Mouse (Mus musculus): ENCODE data around the gene Sapcd1. TPM values are rescaled to one million over a fixed set of nuclear protein-coding genes. Genes with fewer than 3 reads are reported as not detected.

Sapcd1 gene
- polyA plus RNA-seq, 2 experiments: 2.5 to 2.7 TPM

GRCm38 (mm10) chr17:35058911-35059892, 31.4 kb upstream of the Sapcd1 start, which contains the start of gene Ddah2:
Gene Ddah2, plus strand, starts transcription at chr17:35059035.
- no peaks in the 10 kb centered on the region for H3K9me3 ChIP-seq (ENCODE audit: control insufficient read depth, low read length)
- DNase-seq (ENCODE audit: low read depth in 3 of 3, low spot score in 3 of 3): no peak
- under 1% methylated on average over 57 of the region's 57 CpGs for WGBS (ENCODE audit: insufficient replicate concordance)
- peak within 1 kb of the TSS; percentile 35 for H3K9ac ChIP-seq (replicated peaks)
- TF ChIP-seq CTCF (IDR thresholded peaks at IDR 0.05; ENCODE audit: low read depth): peak; percentile 93
- TF ChIP-seq EP300 (IDR thresholded peaks at IDR 0.05; ENCODE audit: low read depth): 0 out of 2 replicates have a peak, but pooled peaks have one; percentile 6
- peaks cover 18% of the 10 kb centered on the region for H3K36me3 ChIP-seq (replicated peaks; ENCODE audit: control insufficient read depth, insufficient read depth, low read depth)
- H3K27ac ChIP-seq: no peak within 1 kb of the TSS
- H3K4me1 ChIP-seq (replicated peaks; ENCODE audit: control insufficient read depth in 2 of 2, insufficient read depth in 2 of 2, low read length in 1 of 2): peaks cover 4 to 8% of the 10 kb centered on the region in 2 experiments; a peak in 3 of 4 replicates
- H3K4me2 ChIP-seq (ENCODE audit: low read depth): peak within 1 kb of the TSS; percentile 86
- peaks cover 4% of the 10 kb centered on the region for H3K27me3 ChIP-seq (ENCODE audit: control insufficient read depth, insufficient read depth, low read length)
- ATAC-seq (ENCODE audit: insufficient read depth): peak; percentile 70
- H3K4me3 ChIP-seq (ENCODE audit: insufficient read depth in 1 of 2, low read depth in 2 of 2, low read length in 2 of 2): peak within 1 kb of the TSS; percentile 49 to 60

- ATAC-seq (ENCODE audit: insufficient read depth): no peak
- TF ChIP-seq CTCF (IDR thresholded peaks at IDR 0.05; ENCODE audit: low read depth) (no peak), EP300 (IDR thresholded peaks at IDR 0.05; ENCODE audit: low read depth) (no peak)
- no peaks in the 10 kb centered on the region for H3K9me3 ChIP-seq (ENCODE audit: control insufficient read depth, low read length)
- H3K4me2 ChIP-seq (ENCODE audit: low read depth): no peak overlapping the region; the same call in 1 of the 2 replicates
- H3K4me1 ChIP-seq (replicated peaks; ENCODE audit: control insufficient read depth in 2 of 2, insufficient read depth in 2 of 2, low read length in 1 of 2): peaks cover 4 to 8% of the 10 kb centered on the region in 2 experiments; a peak in 3 of 4 replicates
- H3K27ac ChIP-seq: no peak overlapping the region
- H3K36me3 ChIP-seq (replicated peaks; ENCODE audit: control insufficient read depth, insufficient read depth, low read depth): peaks cover 27% of the 10 kb centered on the region
- WGBS (ENCODE audit: insufficient replicate concordance): 63% methylated on average over 9 of the region's 9 CpGs
- no peak overlapping the region for H3K4me3 ChIP-seq (ENCODE audit: insufficient read depth in 1 of 2, low read depth in 2 of 2, low read length in 2 of 2)
- no peak for DNase-seq (ENCODE audit: low read depth in 3 of 3, low spot score in 3 of 3)
- H3K27me3 ChIP-seq (ENCODE audit: control insufficient read depth, insufficient read depth, low read length): no peaks in the 10 kb centered on the region; the same call in 1 of the 2 replicates
- H3K9ac ChIP-seq (replicated peaks): no peak overlapping the region
Observed at GRCm38 (mm10) chr17:35058316-35058715, 30.5 kb upstream of the Sapcd1 start.

GRCm38 (mm10) chr17:35057090-35057489, 29.3 kb upstream of the Sapcd1 start:
- Histone ChIP-seq H3K9ac (replicated peaks) (no peak overlapping the region), H3K9me3 (ENCODE audit: control insufficient read depth, low read length) (no peaks in the 10 kb centered on the region), H3K27ac (no peak overlapping the region), H3K27me3 (ENCODE audit: control insufficient read depth, insufficient read depth, low read length) (no peaks in the 10 kb centered on the region), H3K36me3 (replicated peaks; ENCODE audit: control insufficient read depth, insufficient read depth, low read depth) (peaks cover 39% of the 10 kb centered on the region), H3K4me3 (ENCODE audit: insufficient read depth in 1 of 2, low read depth in 2 of 2, low read length in 2 of 2) (no peak overlapping the region), H3K4me2 (ENCODE audit: low read depth) (no peak overlapping the region), H3K4me1 (replicated peaks; ENCODE audit: control insufficient read depth in 2 of 2, insufficient read depth in 2 of 2, low read length in 1 of 2) (peaks cover 6 to 12% of the 10 kb centered on the region in 2 experiments)
- peak; percentile 16; the same call in 1 of the 2 replicates for ATAC-seq (ENCODE audit: insufficient read depth)
- no peak for DNase-seq (ENCODE audit: low read depth in 3 of 3, low spot score in 3 of 3)
- WGBS (ENCODE audit: insufficient replicate concordance): 21% methylated on average over 3 of the region's 3 CpGs
- TF ChIP-seq CTCF (IDR thresholded peaks at IDR 0.05; ENCODE audit: low read depth) (no peak), EP300 (IDR thresholded peaks at IDR 0.05; ENCODE audit: low read depth) (no peak)

GRCm38 (mm10) chr17:35055691-35056495, 28.1 kb upstream of the Sapcd1 start:
- DNase-seq (ENCODE audit: low read depth in 3 of 3, low spot score in 3 of 3) (no peak), ATAC-seq (ENCODE audit: insufficient read depth) (no peak)
- Histone ChIP-seq H3K4me2 (ENCODE audit: low read depth) (no peak overlapping the region), H3K9ac (replicated peaks) (no peak overlapping the region), H3K36me3 (replicated peaks; ENCODE audit: control insufficient read depth, insufficient read depth, low read depth) (peaks cover 40% of the 10 kb centered on the region), H3K4me3 (ENCODE audit: insufficient read depth in 1 of 2, low read depth in 2 of 2, low read length in 2 of 2) (no peak overlapping the region), H3K4me1 (replicated peaks; ENCODE audit: control insufficient read depth in 2 of 2, insufficient read depth in 2 of 2, low read length in 1 of 2) (peaks cover 13 to 18% of the 10 kb centered on the region in 2 experiments), H3K27me3 (ENCODE audit: control insufficient read depth, insufficient read depth, low read length) (no peaks in the 10 kb centered on the region), H3K9me3 (ENCODE audit: control insufficient read depth, low read length) (no peaks in the 10 kb centered on the region), H3K27ac (no peak overlapping the region)
- 80% methylated on average over 7 of the region's 7 CpGs for WGBS (ENCODE audit: insufficient replicate concordance)
- TF ChIP-seq CTCF (IDR thresholded peaks at IDR 0.05; ENCODE audit: low read depth) (no peak), EP300 (IDR thresholded peaks at IDR 0.05; ENCODE audit: low read depth) (no peak)
